Mouse (Mus musculus) heart, postnatal 0 days (tissue): ENCODE measurements around the gene Nt5dc3. TPM values are rescaled to one million over a fixed set of nuclear protein-coding genes. Genes with fewer than 3 reads are reported as not detected.

Experiments used
- ATAC-seq: fragments of 200-750 bp; cut with Nextera tagmentation; 2 replicates; pipeline ENCODE4 v1.8.0; 2017; ENCODE audit warnings: low read depth, moderate number of reproducible peaks, moderate library complexity; ENCODE audit not compliant: insufficient read depth
- DNase-seq: peaks from one replicate; pipeline ENCODE4 v3.0.0-alpha.2; 2016; ENCODE audit warnings: low spot score
- H3K27ac ChIP-seq: fragments of 300-500 bp; sonication (generic); 2 replicates; pipeline ENCODE4 v1.5.1; 2014; ENCODE audit warnings: low read depth, mild to moderate bottlenecking
- H3K27me3 ChIP-seq: fragments of 300-500 bp; sonication (generic); 2 replicates; pipeline ENCODE4 v1.6.1; 2014; ENCODE audit warnings: low read length, mixed read lengths; ENCODE audit not compliant: control insufficient read depth, insufficient read depth
- H3K36me3 ChIP-seq: fragments of 300-500 bp; sonication (generic); replicated peaks from 2 replicates; pipeline ENCODE4 v1.6.1; 2014; ENCODE audit warnings: low read length, mixed read lengths; ENCODE audit not compliant: control insufficient read depth, insufficient read depth
- H3K4me1 ChIP-seq: fragments of 300-500 bp; sonication (generic); 2 replicates; pipeline ENCODE4 v1.6.1; 2014; ENCODE audit warnings: antibody characterized with exemption; ENCODE audit not compliant: control insufficient read depth, insufficient read depth
- H3K4me2 ChIP-seq: fragments of 300-500 bp; sonication (generic); 2 replicates; pipeline ENCODE4 v1.6.1; 2014; ENCODE audit warnings: low read depth, mild to moderate bottlenecking, low read length, moderate library complexity
- H3K4me3 ChIP-seq: fragments of 300-500 bp; sonication (generic); 2 replicates; pipeline ENCODE4 v1.5.1; 2014; ENCODE audit warnings: low read depth, low read length
- H3K9ac ChIP-seq: fragments of 300-500 bp; sonication (generic); replicated peaks from 2 replicates; pipeline ENCODE4 v1.6.1; 2014; ENCODE audit warnings: low read depth, low read length, mixed read lengths
- H3K9me3 ChIP-seq: fragments of 300-500 bp; sonication (generic); replicated peaks from 2 replicates; pipeline ENCODE4 v1.6.1; 2016; ENCODE audit warnings: low read length; ENCODE audit not compliant: control insufficient read depth
- CTCF ChIP-seq: IDR thresholded peaks from 2 replicates; pipeline ENCODE4 v1.5.1; 2016; ENCODE audit warnings: antibody characterized with exemption, control low read depth, low read depth
- EP300 ChIP-seq: IDR thresholded peaks from 2 replicates; pipeline ENCODE4 v1.6.1; 2016; ENCODE audit warnings: antibody characterized with exemption, low read depth
- WGBS: fragments of 180-500 bp; shearing (Covaris S2); extraction: QIAGEN DNeasy Blood & Tissue Kit; methylation state at CpG from one replicate; pipeline ENCODE4 v1.1.7; 2014; 5-methylcytosine and 5-hydroxymethylcytosine counted together
- polyA plus RNA-seq: library from polyadenylated mRNA; unstranded; fragments of >200 nt; fragmentation: Nextera tagmentation; extraction: Ambion mirVana; gene quantifications from 2 replicates; pipeline ENCODE4 v1.2.1, GENCODE M21; 2015
- total RNA-seq: library from RNA; depleted of rRNA; stranded (reverse); fragments of >200 nt; gene quantifications from 2 replicates; pipeline ENCODE4 v1.2.3, GENCODE M21; 2014; ENCODE audit warnings: low replicate concordance; rRNA removed

Gene Nt5dc3
- 22.4 and 31.8 TPM in 2 replicates for total RNA-seq
- 3.4 and 4.2 TPM in 2 replicates for polyA plus RNA-seq

GRCm38 (mm10) chr10:86778398-86779116 lies at the start of gene Nt5dc3:
TSS of gene Nt5dc3 (plus strand) at chr10:86779005.
- Histone ChIP-seq H3K4me3 (peak within 1 kb of the TSS; percentile 75), H3K4me2 (peak within 1 kb of the TSS; percentile 91), H3K9me3 (no peaks in the 10 kb centered on the region), H3K27ac (peak within 1 kb of the TSS; percentile 90), H3K4me1 (peaks cover 47% of the 10 kb centered on the region), H3K27me3 (no peaks in the 10 kb centered on the region), H3K9ac (peak within 1 kb of the TSS; percentile 81), H3K36me3 (no peaks in the 10 kb centered on the region)
- under 1% methylated on average over 41 of the region's 44 CpGs for WGBS
- peak; percentile 99 for DNase-seq
- no peak; the same call in 1 of the 2 replicates for TF ChIP-seq EP300
- TF ChIP-seq CTCF: no peak
- ATAC-seq: peak; percentile 93

- no peak overlapping the region for H3K27ac ChIP-seq
- no peaks in the 10 kb centered on the region for H3K36me3 ChIP-seq
- peak; percentile 33; the same call in 1 of the 2 replicates for ATAC-seq
- peak; percentile 83 for DNase-seq
- peak overlapping the region; percentile 32 for H3K9ac ChIP-seq
- H3K4me1 ChIP-seq: peaks cover 9% of the 10 kb centered on the region
- TF ChIP-seq CTCF: peak; percentile 75
- TF ChIP-seq EP300: no peak
- H3K27me3 ChIP-seq: no peaks in the 10 kb centered on the region
- WGBS: 14% methylated on average over 22 of the region's 22 CpGs
- peak overlapping the region; percentile 45 for H3K4me3 ChIP-seq
- H3K4me2 ChIP-seq: peak overlapping the region; percentile 68
- H3K9me3 ChIP-seq: no peaks in the 10 kb centered on the region
Observed at GRCm38 (mm10) chr10:86730823-86731499, 47.8 kb upstream of the Nt5dc3 start.

GRCm38 (mm10) chr10:86731500-86731863 lies 47.3 kb upstream of the Nt5dc3 start:
- Histone ChIP-seq H3K27me3 (no peaks in the 10 kb centered on the region), H3K4me2 (no peak overlapping the region), H3K4me3 (no peak overlapping the region), H3K4me1 (peaks cover 9% of the 10 kb centered on the region), H3K27ac (no peak overlapping the region), H3K9ac (no peak overlapping the region), H3K36me3 (no peaks in the 10 kb centered on the region), H3K9me3 (no peaks in the 10 kb centered on the region)
- no peak for ATAC-seq
- no peak for TF ChIP-seq CTCF
- TF ChIP-seq EP300: no peak
- WGBS: 38% methylated on average over 2 of the region's 2 CpGs
- no peak for DNase-seq

GRCm38 (mm10) chr10:86735036-86735435 lies 43.8 kb upstream of the Nt5dc3 start:
- ATAC-seq (no peak), DNase-seq (no peak)
- Histone ChIP-seq H3K9ac (no peak overlapping the region), H3K9me3 (no peaks in the 10 kb centered on the region), H3K36me3 (no peaks in the 10 kb centered on the region), H3K4me2 (no peak overlapping the region), H3K4me1 (no peaks in the 10 kb centered on the region; the same call in 1 of the 2 replicates), H3K27ac (no peak overlapping the region), H3K27me3 (no peaks in the 10 kb centered on the region), H3K4me3 (no peak overlapping the region)
- TF ChIP-seq CTCF (no peak), EP300 (no peak)
- WGBS: 88% methylated on average over 4 of the region's 4 CpGs

- Histone ChIP-seq H3K36me3 (no peaks in the 10 kb centered on the region), H3K27ac (no peak overlapping the region), H3K4me3 (no peak overlapping the region), H3K9ac (no peak overlapping the region), H3K27me3 (no peaks in the 10 kb centered on the region), H3K4me2 (no peak overlapping the region), H3K4me1 (no peaks in the 10 kb centered on the region), H3K9me3 (no peaks in the 10 kb centered on the region)
- WGBS: 82% methylated on average over 2 of the region's 2 CpGs
- no peak for ATAC-seq
- no peak for DNase-seq
- TF ChIP-seq EP300: no peak
- TF ChIP-seq CTCF: no peak
Observed at GRCm38 (mm10) chr10:86742918-86743317, 35.9 kb upstream of the Nt5dc3 start.
